Mouse (Mus musculus): ENCODE results near the gene Cdon.
A peak's percentile ranks its signal among the peaks of the same experiment; 100 is the strongest.
"Not testable (repeated sequence)": the region's sequence is repeated elsewhere in the genome, so short reads cannot be mapped to it uniquely, and the experiment has no call there.

Gene Cdon

GRCm38 (mm10) chr9:35420805-35421719, at the start of gene Cdon:
TSS of gene Cdon (plus strand) at chr9:35421128.
- peak; percentile 94 for DNase-seq

- DNase-seq: no peak
Measured at GRCm38 (mm10) chr9:35372324-35373101, 48.4 kb upstream of the Cdon start.

GRCm38 (mm10) chr9:35377916-35378315, 43.0 kb upstream of the Cdon start:
- DNase-seq: no peak

GRCm38 (mm10) chr9:35378991-35379390, 41.9 kb upstream of the Cdon start:
- DNase-seq: no peak

- no peak for DNase-seq
Measured at GRCm38 (mm10) chr9:35399896-35400295, 21.0 kb upstream of the Cdon start.

GRCm38 (mm10) chr9:35400398-35400797, 20.5 kb upstream of the Cdon start:
- DNase-seq: no peak

- no peak for DNase-seq
Measured at GRCm38 (mm10) chr9:35400831-35401230, 20.1 kb upstream of the Cdon start.

GRCm38 (mm10) chr9:35402584-35402991, 18.3 kb upstream of the Cdon start:
- no peak for DNase-seq

- DNase-seq: no peak
Measured at GRCm38 (mm10) chr9:35403490-35403889, 17.4 kb upstream of the Cdon start.

- DNase-seq: no peak
Measured at GRCm38 (mm10) chr9:35405038-35405905, 15.7 kb upstream of the Cdon start.

GRCm38 (mm10) chr9:35411225-35411965, 9.5 kb upstream of the Cdon start:
- no peak for DNase-seq

- no peak for DNase-seq
Measured at GRCm38 (mm10) chr9:35411975-35412374, 9.0 kb upstream of the Cdon start.

GRCm38 (mm10) chr9:35421730-35422235, 855 bp downstream of the Cdon start:
- no peak for DNase-seq

- DNase-seq: no peak
Measured at GRCm38 (mm10) chr9:35422405-35422941, 1.5 kb downstream of the Cdon start.

- DNase-seq: no peak
Measured at GRCm38 (mm10) chr9:35423265-35423664, 2.3 kb downstream of the Cdon start.

GRCm38 (mm10) chr9:35424671-35425070, 3.7 kb downstream of the Cdon start:
- DNase-seq: no peak

GRCm38 (mm10) chr9:35430476-35430875, 9.5 kb downstream of the Cdon start:
- DNase-seq: no peak

- no peak for DNase-seq
Measured at GRCm38 (mm10) chr9:35431396-35431795, 10.5 kb downstream of the Cdon start.

- not testable (repeated sequence) for DNase-seq
Measured at GRCm38 (mm10) chr9:35432717-35433297, 11.9 kb downstream of the Cdon start.

GRCm38 (mm10) chr9:35434340-35434739, 13.4 kb downstream of the Cdon start:
- no peak for DNase-seq

- DNase-seq: no peak
Measured at GRCm38 (mm10) chr9:35435565-35435964, 14.6 kb downstream of the Cdon start.

All from kidney, adult 18-20 months (tissue).